Mouse (Mus musculus) adrenal gland, adult (tissue): Measurements from ENCODE around the gene Pxmp2.

Experiments
- DNase-seq, 2 experiments: peaks; one replicate each; pipeline ENCODE4 v3.0.0; 2022 to 2023; ENCODE audit warnings: low spot score in 1 of 2; ENCODE audit not compliant: inconsistent age in 2 of 2

The Pxmp2 gene

DNA sequence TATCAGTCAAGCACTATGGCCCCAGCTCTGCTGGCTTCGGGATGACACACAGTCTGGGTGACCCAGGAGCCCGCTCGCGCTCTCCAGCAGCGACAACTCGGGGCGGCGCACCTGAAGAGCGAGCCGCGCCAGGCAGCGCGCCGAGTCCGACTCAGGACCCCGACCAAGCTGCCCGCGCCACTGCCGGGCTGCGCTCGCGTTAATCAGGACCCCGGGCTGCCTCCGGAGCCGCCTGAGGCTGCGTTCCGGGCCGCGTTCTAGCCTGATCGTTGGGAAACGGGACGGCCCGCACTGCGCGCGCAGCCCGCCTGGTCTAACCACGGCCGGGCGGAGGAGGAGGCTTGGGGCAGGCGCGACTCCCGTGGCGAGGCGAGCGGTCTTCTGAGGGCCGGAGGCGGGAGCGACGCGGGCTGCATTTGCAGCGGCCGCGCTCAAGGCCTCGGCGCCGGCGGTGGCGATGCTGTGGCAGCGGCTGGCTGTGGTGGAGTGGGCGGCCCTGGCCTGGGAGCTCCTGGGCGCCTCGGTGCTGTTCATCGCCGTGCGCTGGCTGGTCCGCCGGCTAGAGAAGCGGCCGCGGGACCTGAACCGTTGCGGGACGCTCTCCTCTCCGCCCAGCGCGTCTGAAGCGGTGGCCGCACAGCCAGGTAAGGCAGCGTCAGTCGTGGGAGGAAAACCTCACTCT lies 55.1 kb downstream of the Pxmp2 start, which contains the start of gene Ankle2:
Gene Ankle2 (plus strand): TSS at position 225 of the 682 bp plus-strand sequence.
- DNase-seq: peak; percentile 94 to 98

DNA sequence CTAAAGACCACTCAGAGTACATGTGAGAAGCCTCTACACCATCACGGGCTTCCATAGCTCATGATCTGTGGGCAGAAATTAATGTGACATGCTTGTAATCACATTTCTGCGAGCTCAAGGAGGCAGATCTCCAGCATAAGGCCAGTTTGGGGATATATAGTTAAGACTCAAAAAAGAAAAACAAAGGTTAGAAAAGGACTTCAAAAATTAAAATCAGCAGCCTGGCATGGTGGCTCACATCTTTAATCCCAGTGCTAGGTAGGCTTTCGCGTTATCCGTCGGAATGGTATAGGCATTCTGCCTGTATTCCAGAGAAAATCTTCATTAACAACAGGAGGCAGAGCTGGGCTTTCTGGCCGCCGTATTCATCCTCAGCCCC lies 55.6 kb downstream of the Pxmp2 start:
- DNase-seq: no peak

DNA sequence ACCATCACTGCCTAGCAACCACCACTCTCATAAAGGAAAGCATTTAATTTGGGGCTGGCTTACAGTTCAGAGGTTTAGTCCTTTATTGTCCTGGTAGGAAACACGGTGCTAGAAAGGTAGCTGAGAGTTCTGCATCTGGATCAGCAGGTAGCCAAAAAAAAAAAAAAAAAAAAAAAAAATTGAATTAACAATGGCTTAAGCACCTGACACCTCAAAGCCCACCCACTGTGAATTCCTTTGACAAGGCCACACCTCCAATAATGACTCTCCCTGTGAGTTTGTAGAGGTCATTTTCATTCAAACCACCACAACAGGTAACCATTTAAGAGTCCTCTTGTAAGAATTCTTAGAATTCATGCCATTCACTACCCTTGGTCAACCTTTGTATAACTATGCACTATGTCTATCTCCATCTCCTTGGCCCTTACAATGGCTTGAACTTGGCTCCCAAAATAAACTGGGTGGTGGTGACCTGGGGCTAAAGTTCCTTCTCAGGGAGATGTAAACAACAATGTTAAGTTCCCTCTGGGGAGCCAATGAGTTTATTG lies 58.6 kb downstream of the Pxmp2 start:
- no peak for DNase-seq

DNA sequence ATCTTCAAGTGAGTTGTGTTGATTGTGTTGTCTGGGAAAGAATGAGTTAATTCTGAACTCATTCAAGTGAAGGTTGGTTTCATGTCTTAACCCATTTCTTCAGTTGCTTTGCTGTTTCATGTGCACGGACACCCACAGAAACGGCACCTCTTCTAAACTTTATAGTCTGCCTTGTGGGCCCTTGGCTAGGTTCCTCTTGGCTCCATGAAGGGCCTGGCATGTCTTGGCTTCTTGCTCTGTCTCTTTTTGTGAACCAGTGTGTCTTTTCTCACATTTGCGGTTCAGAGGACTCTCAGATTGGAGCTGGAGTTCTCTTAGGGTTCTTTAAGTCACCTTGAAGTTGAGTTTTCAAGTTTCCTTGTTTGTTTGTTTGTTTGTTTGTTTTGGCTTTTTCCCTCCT lies 60.9 kb downstream of the Pxmp2 start:
- no peak for DNase-seq
